Mouse (Mus musculus): ENCODE data around the gene Dirc2. TPM values are rescaled to one million over a fixed set of nuclear protein-coding genes. Genes with fewer than 3 reads are reported as not detected.

The Dirc2 gene
- polyA plus RNA-seq, 1 experiment from 2014 or later: 6.2 TPM

- Histone ChIP-seq H3K27me3 (ENCODE audit: insufficient read depth, low read length) (no peaks in the 10 kb centered on the region), H3K4me1 (ENCODE audit: insufficient read depth) (no peaks in the 10 kb centered on the region), H3K4me3 (ENCODE audit: low read depth, low read length) (no peak overlapping the region), H3K9me3 (ENCODE audit: low read length) (no peaks in the 10 kb centered on the region), H3K9ac (replicated peaks) (no peak overlapping the region), H3K36me3 (replicated peaks; ENCODE audit: insufficient read depth, low read length) (peaks cover 16% of the 10 kb centered on the region), H3K4me2 (ENCODE audit: low read depth, low read length) (no peak overlapping the region), H3K27ac (ENCODE audit: low read depth) (no peak overlapping the region)
- no peak for ATAC-seq
- DNase-seq: no peak
- WGBS (ENCODE audit: insufficient replicate concordance): 89% methylated on average over 13 of the region's 13 CpGs
- no peak for TF ChIP-seq EP300 (IDR thresholded peaks at IDR 0.05; ENCODE audit: low read depth)
- TF ChIP-seq CTCF (IDR thresholded peaks at IDR 0.05; ENCODE audit: low read depth): no peak
Observed at GRCm38 (mm10) chr16:35694250-35694846, 74.8 kb downstream of the Dirc2 start.

- no peak overlapping the region for H3K4me3 ChIP-seq (ENCODE audit: low read depth, low read length)
- H3K36me3 ChIP-seq (replicated peaks; ENCODE audit: insufficient read depth, low read length): peaks cover 2% of the 10 kb centered on the region; the same call in 1 of the 2 replicates
- WGBS (ENCODE audit: insufficient replicate concordance): 83% methylated on average over 7 of the region's 7 CpGs
- H3K27me3 ChIP-seq (ENCODE audit: insufficient read depth, low read length): no peaks in the 10 kb centered on the region
- ATAC-seq (no peak), DNase-seq (no peak)
- no peak overlapping the region for H3K27ac ChIP-seq (ENCODE audit: low read depth)
- no peaks in the 10 kb centered on the region for H3K4me1 ChIP-seq (ENCODE audit: insufficient read depth)
- H3K4me2 ChIP-seq (ENCODE audit: low read depth, low read length): no peak overlapping the region
- no peak overlapping the region for H3K9ac ChIP-seq (replicated peaks)
- H3K9me3 ChIP-seq (ENCODE audit: low read length): no peaks in the 10 kb centered on the region
- no peak for TF ChIP-seq CTCF (IDR thresholded peaks at IDR 0.05; ENCODE audit: low read depth)
- no peak for TF ChIP-seq EP300 (IDR thresholded peaks at IDR 0.05; ENCODE audit: low read depth)
Observed at GRCm38 (mm10) chr16:35691606-35692005, 77.5 kb downstream of the Dirc2 start.

GRCm38 (mm10) chr16:35686491-35686890, 82.7 kb downstream of the Dirc2 start:
- no peak overlapping the region for H3K27ac ChIP-seq (ENCODE audit: low read depth)
- no peak overlapping the region for H3K9ac ChIP-seq (replicated peaks)
- H3K36me3 ChIP-seq (replicated peaks; ENCODE audit: insufficient read depth, low read length): no peaks in the 10 kb centered on the region
- WGBS (ENCODE audit: insufficient replicate concordance): 76% methylated on average over 7 of the region's 7 CpGs
- H3K9me3 ChIP-seq (ENCODE audit: low read length): no peaks in the 10 kb centered on the region
- TF ChIP-seq CTCF (IDR thresholded peaks at IDR 0.05; ENCODE audit: low read depth): no peak
- no peak for TF ChIP-seq EP300 (IDR thresholded peaks at IDR 0.05; ENCODE audit: low read depth)
- H3K4me3 ChIP-seq (ENCODE audit: low read depth, low read length): no peak overlapping the region
- no peaks in the 10 kb centered on the region for H3K4me1 ChIP-seq (ENCODE audit: insufficient read depth)
- no peak overlapping the region for H3K4me2 ChIP-seq (ENCODE audit: low read depth, low read length)
- DNase-seq (no peak), ATAC-seq (no peak)
- H3K27me3 ChIP-seq (ENCODE audit: insufficient read depth, low read length): no peaks in the 10 kb centered on the region

GRCm38 (mm10) chr16:35685027-35685426, 84.1 kb downstream of the Dirc2 start:
- Histone ChIP-seq H3K9me3 (ENCODE audit: low read length) (no peaks in the 10 kb centered on the region), H3K4me2 (ENCODE audit: low read depth, low read length) (no peak overlapping the region), H3K4me3 (ENCODE audit: low read depth, low read length) (no peak overlapping the region), H3K36me3 (replicated peaks; ENCODE audit: insufficient read depth, low read length) (no peaks in the 10 kb centered on the region), H3K27ac (ENCODE audit: low read depth) (no peak overlapping the region), H3K9ac (replicated peaks) (no peak overlapping the region), H3K4me1 (ENCODE audit: insufficient read depth) (no peaks in the 10 kb centered on the region), H3K27me3 (ENCODE audit: insufficient read depth, low read length) (no peaks in the 10 kb centered on the region)
- WGBS (ENCODE audit: insufficient replicate concordance): 76% methylated on average over 13 of the region's 13 CpGs
- ATAC-seq (no peak), DNase-seq (no peak)
- TF ChIP-seq EP300 (IDR thresholded peaks at IDR 0.05; ENCODE audit: low read depth): no peak

GRCm38 (mm10) chr16:35681327-35682108, 87.6 kb downstream of the Dirc2 start:
- DNase-seq (no peak), ATAC-seq (no peak)
- TF ChIP-seq CTCF (IDR thresholded peaks at IDR 0.05; ENCODE audit: low read depth) (no peak), EP300 (IDR thresholded peaks at IDR 0.05; ENCODE audit: low read depth) (no peak)
- Histone ChIP-seq H3K9me3 (ENCODE audit: low read length) (no peaks in the 10 kb centered on the region), H3K4me1 (ENCODE audit: insufficient read depth) (no peaks in the 10 kb centered on the region), H3K36me3 (replicated peaks; ENCODE audit: insufficient read depth, low read length) (no peaks in the 10 kb centered on the region), H3K27me3 (ENCODE audit: insufficient read depth, low read length) (no peaks in the 10 kb centered on the region), H3K27ac (ENCODE audit: low read depth) (no peak overlapping the region), H3K9ac (replicated peaks) (no peak overlapping the region), H3K4me2 (ENCODE audit: low read depth, low read length) (no peak overlapping the region), H3K4me3 (ENCODE audit: low read depth, low read length) (no peak overlapping the region)
- 70% methylated on average over 17 of the region's 17 CpGs for WGBS (ENCODE audit: insufficient replicate concordance)

- H3K9ac ChIP-seq (replicated peaks): no peak overlapping the region
- no peaks in the 10 kb centered on the region for H3K36me3 ChIP-seq (replicated peaks; ENCODE audit: insufficient read depth, low read length)
- WGBS (ENCODE audit: insufficient replicate concordance): 21% methylated on average over 3 of the region's 3 CpGs
- no peak overlapping the region for H3K4me3 ChIP-seq (ENCODE audit: low read depth, low read length)
- DNase-seq (no peak), ATAC-seq (no peak)
- no peak overlapping the region for H3K27ac ChIP-seq (ENCODE audit: low read depth)
- H3K4me1 ChIP-seq (ENCODE audit: insufficient read depth): no peaks in the 10 kb centered on the region
- H3K9me3 ChIP-seq (ENCODE audit: low read length): no peaks in the 10 kb centered on the region
- no peaks in the 10 kb centered on the region for H3K27me3 ChIP-seq (ENCODE audit: insufficient read depth, low read length)
- no peak for TF ChIP-seq CTCF (IDR thresholded peaks at IDR 0.05; ENCODE audit: low read depth)
- no peak for TF ChIP-seq EP300 (IDR thresholded peaks at IDR 0.05; ENCODE audit: low read depth)
- H3K4me2 ChIP-seq (ENCODE audit: low read depth, low read length): no peak overlapping the region
Observed at GRCm38 (mm10) chr16:35678476-35678875, 90.7 kb downstream of the Dirc2 start.

Data from liver, postnatal 0 days (tissue).